Comparison of ENCODE assay signal across 8 mouse cellular contexts in the genomic region with DNA sequence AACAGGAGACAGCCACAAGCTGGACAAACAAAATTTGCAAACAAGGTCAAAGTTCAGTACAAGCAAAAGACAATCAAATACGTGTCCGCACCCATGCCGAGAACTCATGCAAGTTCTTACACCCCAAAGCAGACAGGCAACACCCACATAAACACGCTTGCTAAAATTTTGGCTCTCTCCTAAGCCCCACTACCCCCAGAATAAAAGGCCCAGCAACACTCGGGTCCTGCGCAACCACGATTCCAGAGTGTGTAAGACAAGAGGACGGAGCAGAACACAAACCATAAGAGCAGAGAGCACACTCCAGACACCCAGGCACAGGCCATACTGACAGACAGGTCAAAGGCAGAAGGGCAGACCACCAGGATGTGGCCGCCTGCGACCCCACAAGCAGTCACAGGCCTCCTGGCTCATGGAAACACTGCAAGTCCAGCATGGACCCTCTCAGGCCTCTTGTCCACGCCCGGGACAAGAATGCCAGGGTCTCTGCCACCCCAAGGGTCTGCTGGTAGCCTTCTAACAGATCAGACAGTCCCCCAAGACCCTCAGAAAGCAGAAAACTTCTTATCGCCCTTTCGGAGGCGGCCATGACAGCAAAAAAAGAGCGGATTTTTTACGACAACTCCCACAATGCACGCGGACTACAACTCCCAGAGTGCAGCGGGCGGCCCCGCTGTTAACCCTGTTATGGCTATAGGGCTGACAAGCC. TPM values are rescaled to one million over a fixed set of nuclear protein-coding genes. Genes with fewer than 3 reads are reported as not detected.
DNase-seq lines count a peak whose midpoint lies in the region; ATAC-seq and TF ChIP-seq lines count a peak whose summit lies in the region.

No protein-coding gene starts in this region.

- 1% methylated on average over 22 of the region's 22 CpGs for WGBS in heart, embryonic 12.5 days
- under 1% methylated on average over 22 of the region's 22 CpGs for WGBS in kidney, postnatal 0 days
- WGBS in liver, embryonic 11.5 days = 1% methylated on average over 22 of the region's 22 CpGs
- under 1% methylated on average over 22 of the region's 22 CpGs for WGBS in stomach, embryonic 14.5 days

- H3K4me2 ChIP-seq in heart, embryonic 12.5 days = peak overlapping the region; percentile 84
- peak overlapping the region; percentile 81 for H3K4me2 ChIP-seq in kidney, postnatal 0 days (ENCODE audit: low read length)
- peak overlapping the region; percentile 82 for H3K4me2 ChIP-seq in liver, embryonic 11.5 days
- H3K4me2 ChIP-seq in stomach, embryonic 14.5 days (replicated peaks; ENCODE audit: low read depth, low read length) = peak overlapping the region; percentile 80

- peak overlapping the region; percentile 96 for H3K9ac ChIP-seq in heart, embryonic 12.5 days
- peak overlapping the region; percentile 88 for H3K9ac ChIP-seq in kidney, postnatal 0 days (ENCODE audit: low read depth, low read length)
- peak overlapping the region; percentile 96 for H3K9ac ChIP-seq in liver, embryonic 11.5 days (ENCODE audit: low read depth, low read length)
- H3K9ac ChIP-seq in stomach, embryonic 14.5 days (replicated peaks; ENCODE audit: low read depth, low read length) = peak overlapping the region; percentile 89

- peak; percentile 90 for DNase-seq in B cell, adult 2 months
- peak; percentile 96 for DNase-seq in brain, adult 2 months (ENCODE audit: low read depth, low spot score)
- DNase-seq in kidney, postnatal 0 days (ENCODE audit: low spot score) = peak; percentile 92
- peak; percentile 82 for DNase-seq in liver, embryonic 11.5 days (ENCODE audit: low spot score)
- peak; percentile 89 for DNase-seq in naive thymus-derived CD4-positive, alpha-beta T cell, adult 2 months (ENCODE audit: low read depth)

- TF ChIP-seq CTCF in kidney, postnatal 0 days (IDR thresholded peaks at IDR 0.05; ENCODE audit: low read depth) = no peak

- H3K36me3 ChIP-seq in heart, embryonic 12.5 days = 0 out of 2 replicates have a peak, but pooled peaks cover 7% of the 10 kb centered on the region
- no peaks in the 10 kb centered on the region for H3K36me3 ChIP-seq in kidney, postnatal 0 days (ENCODE audit: insufficient read depth, low read length)
- no peaks in the 10 kb centered on the region for H3K36me3 ChIP-seq in liver, embryonic 11.5 days (ENCODE audit: control insufficient read depth, insufficient read depth, low read length)
- H3K36me3 ChIP-seq in stomach, embryonic 14.5 days (ENCODE audit: control insufficient read depth, insufficient read depth, low read length) = no peaks in the 10 kb centered on the region

- H3K4me1 ChIP-seq in heart, embryonic 12.5 days (replicated peaks) = peaks cover 10% of the 10 kb centered on the region
- H3K4me1 ChIP-seq in kidney, postnatal 0 days (replicated peaks; ENCODE audit: insufficient read depth, low read length) = no peaks in the 10 kb centered on the region; the same call in 1 of the 2 replicates
- peaks cover 11% of the 10 kb centered on the region for H3K4me1 ChIP-seq in liver, embryonic 11.5 days (replicated peaks; ENCODE audit: control insufficient read depth, insufficient read depth, low read length)
- H3K4me1 ChIP-seq in stomach, embryonic 14.5 days (ENCODE audit: control insufficient read depth, insufficient read depth, low read length) = 0 out of 2 replicates have a peak, but pooled peaks cover 10% of the 10 kb centered on the region

- H3K9me3 ChIP-seq in heart, embryonic 12.5 days (replicated peaks) = no peaks in the 10 kb centered on the region
- no peaks in the 10 kb centered on the region for H3K9me3 ChIP-seq in kidney, postnatal 0 days (replicated peaks; ENCODE audit: low read length)
- H3K9me3 ChIP-seq in liver, embryonic 11.5 days (ENCODE audit: control insufficient read depth, low read length) = no peaks in the 10 kb centered on the region
- no peaks in the 10 kb centered on the region for H3K9me3 ChIP-seq in stomach, embryonic 14.5 days (ENCODE audit: control insufficient read depth, low read depth, low read length)

- ATAC-seq in erythroblast, adult 5-6 weeks (replicated peaks; ENCODE audit: low FRiP score, poor library complexity, severe bottlenecking) = peak; percentile 99
- ATAC-seq in heart, embryonic 12.5 days (ENCODE audit: insufficient number of reproducible peaks, low FRiP score) = peak; percentile 95
- peak; percentile 97 for ATAC-seq in kidney, postnatal 0 days (replicated peaks; ENCODE audit: low FRiP score, low read depth)
- ATAC-seq in liver, embryonic 11.5 days (replicated peaks; ENCODE audit: low FRiP score) = peak; percentile 94
- peak; percentile 95 for ATAC-seq in stomach, embryonic 14.5 days (ENCODE audit: insufficient number of reproducible peaks, insufficient read depth, low FRiP score, low read depth)

- peak overlapping the region; percentile 87 for H3K4me3 ChIP-seq in heart, embryonic 12.5 days
- H3K4me3 ChIP-seq in kidney, postnatal 0 days (replicated peaks; ENCODE audit: low read depth, low read length) = peak overlapping the region; percentile 97
- peak overlapping the region; percentile 88 for H3K4me3 ChIP-seq in liver, embryonic 11.5 days (ENCODE audit: low read depth, low read length)
- H3K4me3 ChIP-seq in stomach, embryonic 14.5 days (ENCODE audit: low read depth, low read length) = peak overlapping the region; percentile 99

- peaks cover 1% of the 10 kb centered on the region; the same call in 1 of the 2 replicates for H3K27me3 ChIP-seq in heart, embryonic 12.5 days (replicated peaks)
- H3K27me3 ChIP-seq in kidney, postnatal 0 days (ENCODE audit: insufficient read depth, low read length) = peaks cover 9% of the 10 kb centered on the region
- no peaks in the 10 kb centered on the region for H3K27me3 ChIP-seq in liver, embryonic 11.5 days (replicated peaks; ENCODE audit: control insufficient read depth, insufficient read depth, low read length)
- no peaks in the 10 kb centered on the region for H3K27me3 ChIP-seq in stomach, embryonic 14.5 days (ENCODE audit: control insufficient read depth, insufficient read depth, low read length)

- no peak overlapping the region for H3K27ac ChIP-seq in heart, embryonic 12.5 days (ENCODE audit: poor library complexity, severe bottlenecking)
- no peak overlapping the region for H3K27ac ChIP-seq in kidney, postnatal 0 days
- H3K27ac ChIP-seq in liver, embryonic 11.5 days (ENCODE audit: low read depth, low read length) = peak overlapping the region; percentile 47; the same call in 1 of the 2 replicates
- no peak overlapping the region for H3K27ac ChIP-seq in stomach, embryonic 14.5 days (ENCODE audit: low read length)

RNA-seq across cellular contexts. Expression of gene Hsd17b12, which starts 20.7 kb away (rescaled TPM):
- 19.4 and 21.9 TPM in 2 replicates for total RNA-seq in erythroblast, adult 5-6 weeks (2015; ENCODE audit: low replicate concordance)
- total RNA-seq in erythroblast, adult 5-6 weeks (2017; ENCODE audit: low replicate concordance) = 14.9 and 17.3 TPM in 2 replicates
- 66.8 and 69.9 TPM in 2 replicates for polyA plus RNA-seq in heart, embryonic 12.5 days (2016; fragmentation: Nextera tagmentation; extraction: Ambion mirVana)
- polyA plus RNA-seq in kidney, postnatal 0 days (2015; fragmentation: Nextera tagmentation; extraction: Ambion mirVana) = 102 and 107 TPM in 2 replicates
- 98.4 and 106 TPM in 2 replicates for polyA plus RNA-seq in liver, embryonic 11.5 days (2014; fragmentation: Nextera tagmentation; extraction: Ambion mirVana)
- 120 and 124 TPM in 2 replicates for polyA plus RNA-seq in stomach, embryonic 14.5 days (2014; fragmentation: Nextera tagmentation; extraction: Ambion mirVana)
